Mouse (Mus musculus): ENCODE results near the gene Prss53. TPM values are rescaled to one million over a fixed set of nuclear protein-coding genes. Genes with fewer than 3 reads are reported as not detected.

Gene Prss53
- polyA plus RNA-seq, 1 experiment from 2014 or later = 1.1 TPM

DNA sequence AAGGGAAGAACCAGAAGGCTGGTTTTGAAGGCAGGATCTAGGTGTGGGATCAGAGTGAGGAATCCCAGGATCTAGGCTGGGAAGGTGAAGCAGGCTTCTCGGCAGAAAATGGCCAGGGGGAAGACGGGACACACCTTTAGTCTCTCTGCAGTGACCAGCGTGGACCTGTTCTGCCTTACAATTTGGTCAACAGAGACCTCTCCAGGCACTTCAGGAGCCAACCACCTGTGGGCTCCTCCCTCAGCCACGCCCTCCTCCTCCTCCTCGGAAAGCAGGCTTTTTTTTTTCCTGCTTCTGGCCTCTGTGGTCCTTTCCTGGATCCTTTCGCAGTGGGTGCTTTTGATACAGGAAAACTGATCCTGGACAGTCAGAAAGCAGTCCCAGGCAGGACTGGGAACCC is 39.2 kb upstream of the Prss53 start, which contains the start of gene Prss8:
Prss8 (minus strand) TSS at position 182 of the 400 bp plus-strand sequence.
- Histone ChIP-seq H3K9ac (ENCODE audit: low read length) (peak within 1 kb of the TSS; percentile 75), H3K9me3 (ENCODE audit: control insufficient read depth, low read length) (no peaks in the 10 kb centered on the region), H3K4me2 (ENCODE audit: low read depth, low read length) (peak within 1 kb of the TSS; percentile 42), H3K27me3 (ENCODE audit: control insufficient read depth, insufficient read depth, low read depth, low read length) (no peaks in the 10 kb centered on the region), H3K27ac (ENCODE audit: low read length) (peak within 1 kb of the TSS; percentile 95), H3K36me3 (ENCODE audit: control insufficient read depth, insufficient read depth, low read length) (peaks cover 11% of the 10 kb centered on the region), H3K4me1 (replicated peaks; ENCODE audit: control insufficient read depth, insufficient read depth, low read length) (peaks cover 47% of the 10 kb centered on the region), H3K4me3 (ENCODE audit: low read length) (peak within 1 kb of the TSS; percentile 55)
- peak; percentile 31; the same call in 1 of the 2 replicates for ATAC-seq (ENCODE audit: low read depth)
- 21% methylated on average over 6 of the region's 6 CpGs for WGBS

DNA sequence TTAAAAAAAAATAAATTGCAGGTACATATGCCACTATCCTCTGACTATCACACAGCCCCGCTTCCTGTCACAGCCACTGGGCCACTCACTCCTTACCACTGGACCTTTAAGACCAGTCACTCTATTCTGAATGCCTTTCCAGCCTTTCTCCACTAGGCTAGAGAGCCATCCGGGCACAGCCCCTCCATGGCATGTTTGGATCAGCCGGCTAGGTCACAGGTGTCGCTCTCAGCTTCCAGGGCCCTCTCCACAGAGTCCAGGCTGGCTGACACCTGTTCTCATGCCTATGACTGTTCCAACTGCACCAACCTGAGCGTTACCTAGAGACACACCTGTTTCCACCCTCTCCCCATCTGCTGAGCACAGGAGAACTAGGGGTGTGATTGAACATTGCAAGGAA is 37.8 kb upstream of the Prss53 start:
- Histone ChIP-seq H3K36me3 (ENCODE audit: control insufficient read depth, insufficient read depth, low read length) (peaks cover 12% of the 10 kb centered on the region), H3K9me3 (ENCODE audit: control insufficient read depth, low read length) (no peaks in the 10 kb centered on the region), H3K4me3 (ENCODE audit: low read length) (peak overlapping the region; percentile 55), H3K4me1 (replicated peaks; ENCODE audit: control insufficient read depth, insufficient read depth, low read length) (peaks cover 40% of the 10 kb centered on the region), H3K9ac (ENCODE audit: low read length) (peak overlapping the region; percentile 75), H3K4me2 (ENCODE audit: low read depth, low read length) (peak overlapping the region; percentile 42), H3K27ac (ENCODE audit: low read length) (peak overlapping the region; percentile 86), H3K27me3 (ENCODE audit: control insufficient read depth, insufficient read depth, low read depth, low read length) (no peaks in the 10 kb centered on the region)
- WGBS = 35% methylated on average over 5 of the region's 5 CpGs
- no peak for ATAC-seq (ENCODE audit: low read depth)

DNA sequence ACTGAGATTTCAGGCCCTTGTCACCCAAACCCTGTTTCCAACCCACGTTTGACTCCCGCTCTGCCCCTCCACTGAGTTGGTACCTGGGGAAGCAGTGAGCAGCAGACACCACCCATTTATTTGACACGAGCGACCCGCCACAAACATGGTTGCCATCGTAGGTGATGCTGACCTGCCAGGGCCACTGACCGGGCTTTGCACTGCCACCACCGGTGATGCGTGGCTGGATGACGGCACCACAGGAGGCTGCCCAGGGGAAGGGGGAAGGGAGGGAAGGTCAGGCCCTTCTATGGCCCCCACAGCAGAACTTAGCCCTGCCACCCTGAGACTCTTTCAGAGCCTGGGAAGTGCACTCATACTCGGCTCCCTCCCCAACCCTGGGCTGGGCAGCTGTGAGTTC is 37.0 kb upstream of the Prss53 start:
- WGBS = 78% methylated on average over 11 of the region's 11 CpGs
- Histone ChIP-seq H3K4me3 (ENCODE audit: low read length) (peak overlapping the region; percentile 55), H3K9ac (ENCODE audit: low read length) (peak overlapping the region; percentile 75), H3K4me2 (ENCODE audit: low read depth, low read length) (peak overlapping the region; percentile 42), H3K36me3 (ENCODE audit: control insufficient read depth, insufficient read depth, low read length) (peaks cover 12% of the 10 kb centered on the region), H3K9me3 (ENCODE audit: control insufficient read depth, low read length) (no peaks in the 10 kb centered on the region), H3K4me1 (replicated peaks; ENCODE audit: control insufficient read depth, insufficient read depth, low read length) (peaks cover 38% of the 10 kb centered on the region), H3K27ac (ENCODE audit: low read length) (peak overlapping the region; percentile 94), H3K27me3 (ENCODE audit: control insufficient read depth, insufficient read depth, low read depth, low read length) (no peaks in the 10 kb centered on the region)
- no peak for ATAC-seq (ENCODE audit: low read depth)

DNA sequence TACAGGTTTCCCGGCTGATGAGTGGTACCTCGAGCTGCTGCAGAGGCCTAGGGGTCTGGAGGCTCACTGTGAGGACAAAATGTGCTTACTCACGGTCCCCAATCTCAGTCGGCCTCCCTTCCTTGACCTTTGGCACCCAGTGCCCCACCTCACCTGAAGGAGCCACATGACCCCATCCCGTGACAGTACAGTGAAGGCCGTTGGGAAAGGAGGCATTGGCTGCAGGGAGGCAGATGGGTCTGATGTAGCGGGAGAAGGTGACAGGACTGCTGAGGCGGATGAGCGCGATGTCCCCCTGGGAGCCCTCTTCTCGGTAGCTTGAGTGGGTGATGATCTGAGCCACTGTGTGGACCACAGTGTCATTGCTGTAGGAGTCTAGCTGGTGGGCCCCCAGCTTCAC is 36.1 kb upstream of the Prss53 start:
- Histone ChIP-seq H3K9ac (ENCODE audit: low read length) (peak overlapping the region; percentile 30), H3K27me3 (ENCODE audit: control insufficient read depth, insufficient read depth, low read depth, low read length) (no peaks in the 10 kb centered on the region), H3K27ac (ENCODE audit: low read length) (peak overlapping the region; percentile 94), H3K4me2 (ENCODE audit: low read depth, low read length) (peak overlapping the region; percentile 42), H3K9me3 (ENCODE audit: control insufficient read depth, low read length) (no peaks in the 10 kb centered on the region), H3K36me3 (ENCODE audit: control insufficient read depth, insufficient read depth, low read length) (peaks cover 12% of the 10 kb centered on the region), H3K4me1 (replicated peaks; ENCODE audit: control insufficient read depth, insufficient read depth, low read length) (peaks cover 35% of the 10 kb centered on the region), H3K4me3 (ENCODE audit: low read length) (peak overlapping the region; percentile 15)
- WGBS = 70% methylated on average over 11 of the region's 11 CpGs
- ATAC-seq (ENCODE audit: low read depth) = no peak

DNA sequence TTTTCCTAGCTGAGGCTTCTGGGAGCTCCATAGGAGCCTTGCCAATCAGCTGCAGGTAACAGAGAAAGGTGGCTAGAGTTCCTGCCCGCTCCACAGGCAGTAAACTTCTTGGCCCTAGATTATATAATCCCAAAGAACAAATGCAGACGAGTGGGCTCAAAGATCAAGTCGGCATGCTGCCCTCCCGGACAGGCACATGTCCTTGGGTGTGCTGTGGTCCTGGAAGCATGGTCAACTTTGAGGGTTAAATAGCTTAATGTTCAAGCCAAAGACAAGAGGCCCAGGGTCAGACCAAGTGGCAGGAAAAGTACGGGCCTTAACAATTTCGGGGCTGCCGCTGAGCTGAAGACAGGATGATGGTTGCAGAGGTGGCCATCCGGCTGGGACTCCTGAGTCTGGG is 35.3 kb upstream of the Prss53 start:
- peaks cover 28% of the 10 kb centered on the region for H3K4me1 ChIP-seq (replicated peaks; ENCODE audit: control insufficient read depth, insufficient read depth, low read length)
- no peaks in the 10 kb centered on the region for H3K27me3 ChIP-seq (ENCODE audit: control insufficient read depth, insufficient read depth, low read depth, low read length)
- H3K4me3 ChIP-seq (ENCODE audit: low read length) = peak overlapping the region; percentile 15
- no peaks in the 10 kb centered on the region for H3K9me3 ChIP-seq (ENCODE audit: control insufficient read depth, low read length)
- peak overlapping the region; percentile 44 for H3K9ac ChIP-seq (ENCODE audit: low read length)
- H3K36me3 ChIP-seq (ENCODE audit: control insufficient read depth, insufficient read depth, low read length) = peaks cover 12% of the 10 kb centered on the region
- peak overlapping the region; percentile 94 for H3K27ac ChIP-seq (ENCODE audit: low read length)
- peak overlapping the region; percentile 42 for H3K4me2 ChIP-seq (ENCODE audit: low read depth, low read length)
- no peak for ATAC-seq (ENCODE audit: low read depth)
- 58% methylated on average over 8 of the region's 8 CpGs for WGBS

DNA sequence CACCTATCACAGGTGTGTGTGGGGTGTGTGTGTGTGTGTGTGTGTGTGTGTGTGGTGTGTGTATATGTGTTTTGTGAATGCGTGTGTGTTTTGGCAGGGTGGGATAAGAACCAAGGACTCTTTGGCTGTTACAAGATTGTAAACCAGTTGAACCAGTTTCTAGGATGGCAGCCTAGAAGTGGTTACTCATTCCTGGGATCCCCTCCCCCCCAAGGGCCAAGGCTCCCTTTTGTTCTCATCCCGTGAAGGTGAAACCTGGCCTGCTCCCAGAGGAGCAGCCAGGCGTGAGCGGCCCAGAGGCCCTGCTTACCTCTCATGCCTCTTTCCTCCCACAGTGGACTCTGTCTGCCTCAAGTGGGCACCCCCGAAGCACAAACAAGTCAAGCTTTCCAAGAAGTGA is 34.5 kb upstream of the Prss53 start:
- Histone ChIP-seq H3K36me3 (ENCODE audit: control insufficient read depth, insufficient read depth, low read length) (peaks cover 12% of the 10 kb centered on the region), H3K27ac (ENCODE audit: low read length) (peak overlapping the region; percentile 94), H3K9me3 (ENCODE audit: control insufficient read depth, low read length) (no peaks in the 10 kb centered on the region), H3K27me3 (ENCODE audit: control insufficient read depth, insufficient read depth, low read depth, low read length) (no peaks in the 10 kb centered on the region), H3K4me1 (replicated peaks; ENCODE audit: control insufficient read depth, insufficient read depth, low read length) (peaks cover 26% of the 10 kb centered on the region), H3K4me3 (ENCODE audit: low read length) (no peak overlapping the region), H3K4me2 (ENCODE audit: low read depth, low read length) (peak overlapping the region; percentile 42; the same call in 1 of the 2 replicates), H3K9ac (ENCODE audit: low read length) (no peak overlapping the region)
- ATAC-seq (ENCODE audit: low read depth) = peak; percentile 88
- 62% methylated on average over 5 of the region's 5 CpGs for WGBS

DNA sequence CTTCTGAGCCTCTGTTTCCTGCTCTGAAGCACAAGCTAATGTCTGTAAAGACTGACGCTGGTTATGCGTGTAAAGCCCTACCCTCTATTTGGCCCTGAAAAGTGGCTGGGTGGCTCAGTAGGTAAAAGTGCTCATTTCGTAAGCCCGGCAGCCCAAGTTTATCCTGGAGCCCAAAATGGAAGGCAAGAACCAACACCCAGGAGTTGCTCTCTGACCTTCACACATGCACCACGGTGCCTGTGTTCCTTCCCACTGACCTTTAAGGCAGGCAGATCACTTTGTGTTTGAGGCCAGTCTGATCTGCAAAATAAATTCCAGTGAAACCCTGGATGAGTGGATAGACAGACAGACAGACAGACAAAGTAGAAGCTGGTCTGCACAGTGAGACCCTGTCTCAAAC is 32.9 kb upstream of the Prss53 start:
- no peak overlapping the region; the same call in 1 of the 2 replicates for H3K9ac ChIP-seq (ENCODE audit: low read length)
- no peak overlapping the region for H3K4me3 ChIP-seq (ENCODE audit: low read length)
- H3K36me3 ChIP-seq (ENCODE audit: control insufficient read depth, insufficient read depth, low read length) = peaks cover 12% of the 10 kb centered on the region
- peak overlapping the region; percentile 47 for H3K27ac ChIP-seq (ENCODE audit: low read length)
- H3K9me3 ChIP-seq (ENCODE audit: control insufficient read depth, low read length) = no peaks in the 10 kb centered on the region
- peaks cover 26% of the 10 kb centered on the region for H3K4me1 ChIP-seq (replicated peaks; ENCODE audit: control insufficient read depth, insufficient read depth, low read length)
- ATAC-seq (ENCODE audit: low read depth) = no peak
- H3K27me3 ChIP-seq (ENCODE audit: control insufficient read depth, insufficient read depth, low read depth, low read length) = no peaks in the 10 kb centered on the region
- 70% methylated on average over 5 of the region's 5 CpGs for WGBS
- no peak overlapping the region for H3K4me2 ChIP-seq (ENCODE audit: low read depth, low read length)

DNA sequence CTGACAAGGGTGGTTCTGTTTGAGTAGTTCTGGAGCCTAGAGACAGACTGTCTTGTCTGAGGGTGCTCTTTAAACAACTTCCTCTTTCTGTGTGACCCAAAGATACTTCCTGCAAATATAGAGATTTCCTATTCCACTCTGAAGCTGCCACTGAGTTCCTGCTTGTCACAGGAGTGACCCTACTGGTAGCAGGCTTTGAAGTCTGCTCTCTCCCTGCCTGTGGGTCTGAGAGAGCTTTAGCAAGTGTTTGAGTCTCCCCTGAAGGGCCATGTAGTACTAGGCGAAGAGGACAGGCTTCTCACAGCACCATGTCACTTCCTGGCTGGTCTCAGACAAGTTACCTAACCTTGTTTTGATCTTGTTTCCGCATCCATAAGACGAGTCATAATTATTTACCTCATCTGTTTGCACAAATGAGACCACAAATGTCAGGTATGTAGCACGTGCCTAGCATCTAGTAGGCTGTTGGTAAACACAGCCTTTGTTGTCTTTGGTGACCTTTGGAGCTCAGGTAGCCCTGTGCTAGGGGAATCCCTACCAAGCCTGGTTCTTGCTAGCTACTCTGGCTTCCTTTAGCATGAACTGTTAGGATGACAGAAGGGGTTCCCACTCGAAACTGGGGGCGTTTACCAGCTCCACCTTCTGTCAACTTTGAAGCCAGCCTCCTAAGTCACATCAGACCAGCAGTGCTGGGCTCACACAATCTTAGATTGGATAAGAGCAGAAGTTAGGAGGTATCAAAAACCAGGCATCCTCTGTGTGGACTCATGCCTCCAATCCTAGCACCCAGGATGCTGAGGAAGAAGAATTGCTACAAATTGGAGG is 31.9 kb upstream of the Prss53 start:
- peaks cover 13% of the 10 kb centered on the region for H3K36me3 ChIP-seq (ENCODE audit: control insufficient read depth, insufficient read depth, low read length)
- no peaks in the 10 kb centered on the region for H3K9me3 ChIP-seq (ENCODE audit: control insufficient read depth, low read length)
- H3K4me1 ChIP-seq (replicated peaks; ENCODE audit: control insufficient read depth, insufficient read depth, low read length) = peaks cover 26% of the 10 kb centered on the region
- H3K9ac ChIP-seq (ENCODE audit: low read length) = no peak overlapping the region
- no peak overlapping the region for H3K4me2 ChIP-seq (ENCODE audit: low read depth, low read length)
- no peak for ATAC-seq (ENCODE audit: low read depth)
- no peak overlapping the region for H3K4me3 ChIP-seq (ENCODE audit: low read length)
- WGBS = 46% methylated on average over 6 of the region's 6 CpGs
- no peaks in the 10 kb centered on the region for H3K27me3 ChIP-seq (ENCODE audit: control insufficient read depth, insufficient read depth, low read depth, low read length)
- peak overlapping the region; percentile 63 for H3K27ac ChIP-seq (ENCODE audit: low read length)

DNA sequence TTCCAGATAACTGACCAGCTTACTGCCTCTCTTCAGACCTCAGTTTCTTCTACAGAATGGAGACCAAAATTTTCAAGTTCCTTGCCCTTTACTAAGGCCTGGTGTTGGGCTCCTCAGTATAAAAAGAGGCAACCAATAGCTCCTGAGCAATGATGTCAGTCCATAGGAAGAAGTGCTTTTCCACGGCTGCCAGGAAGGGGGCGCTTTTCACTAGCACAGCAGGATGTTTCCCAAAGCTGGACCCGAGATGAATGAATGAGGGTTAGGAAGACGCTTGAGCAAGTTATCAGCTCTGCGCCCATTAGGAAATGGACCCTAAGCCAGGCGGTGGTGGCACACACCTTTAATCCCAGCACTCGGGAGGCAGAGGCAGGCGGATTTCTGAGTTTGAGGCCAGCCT is 30.7 kb upstream of the Prss53 start:
- Histone ChIP-seq H3K36me3 (ENCODE audit: control insufficient read depth, insufficient read depth, low read length) (peaks cover 15% of the 10 kb centered on the region), H3K4me2 (ENCODE audit: low read depth, low read length) (no peak overlapping the region), H3K9ac (ENCODE audit: low read length) (no peak overlapping the region), H3K4me3 (ENCODE audit: low read length) (no peak overlapping the region), H3K27ac (ENCODE audit: low read length) (no peak overlapping the region), H3K4me1 (replicated peaks; ENCODE audit: control insufficient read depth, insufficient read depth, low read length) (peaks cover 19% of the 10 kb centered on the region), H3K9me3 (ENCODE audit: control insufficient read depth, low read length) (no peaks in the 10 kb centered on the region), H3K27me3 (ENCODE audit: control insufficient read depth, insufficient read depth, low read depth, low read length) (no peaks in the 10 kb centered on the region)
- 62% methylated on average over 8 of the region's 8 CpGs for WGBS
- ATAC-seq (ENCODE audit: low read depth) = no peak
